8 mouse cellular contexts compared by ENCODE assay signal in the genomic region with DNA sequence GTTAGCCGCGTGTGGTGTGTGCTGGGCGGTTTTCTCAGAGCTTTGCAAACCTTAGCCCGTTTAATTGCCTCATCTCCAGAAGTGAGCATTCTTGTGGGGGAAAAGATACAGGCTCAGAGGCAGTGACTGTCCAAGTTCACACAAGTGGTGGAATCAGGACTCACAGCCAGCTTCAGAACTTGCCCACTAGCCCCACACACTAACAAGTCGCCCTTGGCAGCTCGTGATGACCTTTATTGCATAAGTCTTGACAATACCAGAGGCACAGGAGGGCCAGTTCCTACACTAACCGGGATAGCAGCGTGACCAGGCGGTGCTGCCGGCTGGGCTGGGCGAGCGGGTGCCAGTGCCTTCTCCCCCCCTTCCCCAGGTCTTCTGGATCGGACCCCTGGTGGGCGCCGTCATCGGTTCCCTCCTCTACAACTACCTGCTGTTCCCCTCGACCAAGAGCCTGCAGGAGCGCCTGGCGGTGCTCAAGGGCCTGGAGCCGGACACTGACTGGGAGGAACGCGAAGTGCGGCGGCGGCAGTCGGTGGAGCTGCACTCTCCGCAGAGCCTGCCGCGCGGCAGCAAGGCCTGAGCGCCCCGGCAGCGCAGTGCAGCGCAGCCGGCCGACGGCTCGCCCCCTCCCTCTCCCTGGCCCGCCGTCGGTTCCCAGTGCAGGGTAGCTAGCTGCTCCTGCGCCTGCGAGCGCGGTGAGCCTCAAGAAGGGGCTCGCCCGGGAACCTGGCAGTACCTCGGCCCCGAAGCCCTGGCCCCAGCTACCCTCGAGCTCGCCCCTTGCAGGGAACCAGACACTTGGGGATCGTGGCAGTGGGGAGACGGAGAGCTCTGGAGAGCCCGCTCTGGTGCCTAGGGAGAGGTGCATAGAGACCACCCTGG. TPM values are rescaled to one million over a fixed set of nuclear protein-coding genes. Genes with fewer than 3 reads are reported as not detected.
A peak's percentile ranks its signal among the peaks of the same experiment; 100 is the strongest.
DNase-seq lines count a peak whose midpoint lies in the region; ATAC-seq and TF ChIP-seq lines count a peak whose summit lies in the region.

No protein-coding gene starts in this region.

- peak; percentile 39 for DNase-seq in urinary bladder, adult 2 months (ENCODE audit: low spot score)
- DNase-seq in urinary bladder, postnatal 10 days (ENCODE audit: low spot score), result no peak
- DNase-seq in forebrain, embryonic 10.5 days (ENCODE audit: extremely low spot score, low spot score), result peak; percentile 53
- DNase-seq in liver, embryonic 11.5 days (ENCODE audit: low spot score), result peak; percentile 54
- no peak for DNase-seq in midbrain, postnatal 0 days (ENCODE audit: low spot score)
- no peak for DNase-seq in layer of hippocampus, adult 9-11 months
- DNase-seq in ovary, postnatal 10 days (ENCODE audit: low spot score), result no peak

- H3K27ac ChIP-seq in forebrain, embryonic 10.5 days, result peak overlapping the region; percentile 40
- no peak overlapping the region for H3K27ac ChIP-seq in hindbrain, embryonic 12.5 days
- H3K27ac ChIP-seq in liver, embryonic 11.5 days (ENCODE audit: low read depth, low read length), result no peak overlapping the region
- H3K27ac ChIP-seq in midbrain, postnatal 0 days (ENCODE audit: low read depth, low read length), result no peak overlapping the region

- ATAC-seq in hindbrain, embryonic 12.5 days (ENCODE audit: low FRiP score), result peak; percentile 51
- no peak for ATAC-seq in liver, embryonic 11.5 days (replicated peaks; ENCODE audit: low FRiP score)
- no peak for ATAC-seq in midbrain, postnatal 0 days (ENCODE audit: low FRiP score)

- peaks cover 27% of the 10 kb centered on the region for H3K4me1 ChIP-seq in forebrain, embryonic 10.5 days
- H3K4me1 ChIP-seq in hindbrain, embryonic 12.5 days, result peaks cover 18% of the 10 kb centered on the region
- H3K4me1 ChIP-seq in liver, embryonic 11.5 days (replicated peaks; ENCODE audit: control insufficient read depth, insufficient read depth, low read length), result peaks cover 5% of the 10 kb centered on the region; the same call in 1 of the 2 replicates
- H3K4me1 ChIP-seq in midbrain, postnatal 0 days (ENCODE audit: insufficient read depth, low read length), result no peaks in the 10 kb centered on the region; the same call in 1 of the 2 replicates

- no peak for TF ChIP-seq CTCF in midbrain, postnatal 0 days (IDR thresholded peaks at IDR 0.05)

- peak overlapping the region; percentile 39 for H3K9ac ChIP-seq in hindbrain, embryonic 12.5 days
- no peak overlapping the region; the same call in 1 of the 2 replicates for H3K9ac ChIP-seq in liver, embryonic 11.5 days (ENCODE audit: low read depth, low read length)
- H3K9ac ChIP-seq in midbrain, postnatal 0 days (replicated peaks; ENCODE audit: low read length, poor library complexity, severe bottlenecking), result 0 out of 2 replicates have a peak overlapping the region, but pooled peaks have one; percentile 36

- peaks cover 100% of the 10 kb centered on the region for H3K27me3 ChIP-seq in forebrain, embryonic 10.5 days (ENCODE audit: poor library complexity, severe bottlenecking)
- peaks cover 89% of the 10 kb centered on the region for H3K27me3 ChIP-seq in hindbrain, embryonic 12.5 days
- H3K27me3 ChIP-seq in liver, embryonic 11.5 days (replicated peaks; ENCODE audit: control insufficient read depth, insufficient read depth, low read length), result peaks cover 94% of the 10 kb centered on the region
- H3K27me3 ChIP-seq in midbrain, postnatal 0 days (ENCODE audit: insufficient read depth, low read length), result peaks cover 53% of the 10 kb centered on the region

- H3K36me3 ChIP-seq in forebrain, embryonic 10.5 days (replicated peaks), result no peaks in the 10 kb centered on the region
- H3K36me3 ChIP-seq in hindbrain, embryonic 12.5 days, result no peaks in the 10 kb centered on the region
- H3K36me3 ChIP-seq in liver, embryonic 11.5 days (ENCODE audit: control insufficient read depth, insufficient read depth, low read length), result no peaks in the 10 kb centered on the region
- H3K36me3 ChIP-seq in midbrain, postnatal 0 days (ENCODE audit: insufficient read depth, low read length), result no peaks in the 10 kb centered on the region

- H3K4me3 ChIP-seq in forebrain, embryonic 10.5 days, result peak overlapping the region; percentile 46
- peak overlapping the region; percentile 32 for H3K4me3 ChIP-seq in hindbrain, embryonic 12.5 days
- peak overlapping the region; percentile 23 for H3K4me3 ChIP-seq in liver, embryonic 11.5 days (ENCODE audit: low read depth, low read length)
- H3K4me3 ChIP-seq in midbrain, postnatal 0 days (ENCODE audit: low read depth, low read length), result peak overlapping the region; percentile 15; the same call in 1 of the 2 replicates

- H3K4me2 ChIP-seq in hindbrain, embryonic 12.5 days (replicated peaks), result peak overlapping the region; percentile 59
- H3K4me2 ChIP-seq in liver, embryonic 11.5 days, result peak overlapping the region; percentile 53
- H3K4me2 ChIP-seq in midbrain, postnatal 0 days (ENCODE audit: low read depth, low read length, poor library complexity, severe bottlenecking), result peak overlapping the region; percentile 43

- no peaks in the 10 kb centered on the region for H3K9me3 ChIP-seq in forebrain, embryonic 10.5 days
- H3K9me3 ChIP-seq in hindbrain, embryonic 12.5 days (replicated peaks), result no peaks in the 10 kb centered on the region
- no peaks in the 10 kb centered on the region for H3K9me3 ChIP-seq in liver, embryonic 11.5 days (ENCODE audit: control insufficient read depth, low read length)
- H3K9me3 ChIP-seq in midbrain, postnatal 0 days (ENCODE audit: low read length), result no peaks in the 10 kb centered on the region

- WGBS in forebrain, embryonic 10.5 days, result 2% methylated on average over 54 of the region's 54 CpGs
- WGBS in hindbrain, embryonic 12.5 days, result 2% methylated on average over 53 of the region's 54 CpGs
- 4% methylated on average over 53 of the region's 54 CpGs for WGBS in liver, embryonic 11.5 days
- 3% methylated on average over 53 of the region's 54 CpGs for WGBS in midbrain, postnatal 0 days

RNA-seq across cellular contexts. Expression of gene Aqp2, which starts 4.8 kb away (rescaled TPM):
- polyA plus RNA-seq in urinary bladder, adult 2 months (2012; rRNA removed), result not detected in 2 replicates
- polyA plus RNA-seq in forebrain, embryonic 10.5 days (2016; fragmentation: Nextera tagmentation; extraction: Ambion mirVana), result not detected in 2 replicates
- not detected in 2 replicates for polyA plus RNA-seq in hindbrain, embryonic 12.5 days (2016; fragmentation: Nextera tagmentation; extraction: Ambion mirVana)
- polyA plus RNA-seq in liver, embryonic 11.5 days (2014; fragmentation: Nextera tagmentation; extraction: Ambion mirVana), result not detected in 2 replicates
- not detected in 2 replicates for total RNA-seq in midbrain, postnatal 0 days (2014; rRNA removed)
- polyA plus RNA-seq in midbrain, postnatal 0 days (2015; fragmentation: Nextera tagmentation; extraction: Ambion mirVana), result not detected in 2 replicates

RNA-seq across cellular contexts. Expression of gene Aqp5, which starts 6.9 kb away (rescaled TPM):
- polyA plus RNA-seq in urinary bladder, adult 2 months (2012; rRNA removed), result 0.86 and 1.3 TPM in 2 replicates
- not detected in 2 replicates for polyA plus RNA-seq in forebrain, embryonic 10.5 days (2016; fragmentation: Nextera tagmentation; extraction: Ambion mirVana)
- polyA plus RNA-seq in hindbrain, embryonic 12.5 days (2016; fragmentation: Nextera tagmentation; extraction: Ambion mirVana), result 2.4 and 2.7 TPM in 2 replicates
- 1.2 and 1.9 TPM in 2 replicates for polyA plus RNA-seq in liver, embryonic 11.5 days (2014; fragmentation: Nextera tagmentation; extraction: Ambion mirVana)
- 2.4 and 3.2 TPM in 2 replicates for total RNA-seq in midbrain, postnatal 0 days (2014; rRNA removed)
- 1.0 and 1.4 TPM in 2 replicates for polyA plus RNA-seq in midbrain, postnatal 0 days (2015; fragmentation: Nextera tagmentation; extraction: Ambion mirVana)

RNA-seq across cellular contexts. Expression of gene Aqp6, which starts 17.5 kb away (rescaled TPM):
- polyA plus RNA-seq in urinary bladder, adult 2 months (2012; rRNA removed), result 0.03 and 0.07 TPM in 2 replicates
- polyA plus RNA-seq in forebrain, embryonic 10.5 days (2016; fragmentation: Nextera tagmentation; extraction: Ambion mirVana), result not detected in 2 replicates
- polyA plus RNA-seq in hindbrain, embryonic 12.5 days (2016; fragmentation: Nextera tagmentation; extraction: Ambion mirVana), result 1.3 and 2.8 TPM in 2 replicates
- polyA plus RNA-seq in liver, embryonic 11.5 days (2014; fragmentation: Nextera tagmentation; extraction: Ambion mirVana), result not detected in 2 replicates
- total RNA-seq in midbrain, postnatal 0 days (2014; rRNA removed), result 1.7 TPM in 1 of 2 replicates, not detected in the other
- polyA plus RNA-seq in midbrain, postnatal 0 days (2015; fragmentation: Nextera tagmentation; extraction: Ambion mirVana), result 0.23 and 0.28 TPM in 2 replicates

RNA-seq across cellular contexts. Expression of gene Faim2, which starts 55.7 kb away (rescaled TPM):
- polyA plus RNA-seq in urinary bladder, adult 2 months (2012; rRNA removed), result 0.22 and 0.57 TPM in 2 replicates
- 0.32 and 0.44 TPM in 2 replicates for polyA plus RNA-seq in forebrain, embryonic 10.5 days (2016; fragmentation: Nextera tagmentation; extraction: Ambion mirVana)
- 2.9 and 5.5 TPM in 2 replicates for polyA plus RNA-seq in hindbrain, embryonic 12.5 days (2016; fragmentation: Nextera tagmentation; extraction: Ambion mirVana)
- polyA plus RNA-seq in liver, embryonic 11.5 days (2014; fragmentation: Nextera tagmentation; extraction: Ambion mirVana), result 0.19 and 0.22 TPM in 2 replicates
- 42.0 and 42.1 TPM in 2 replicates for total RNA-seq in midbrain, postnatal 0 days (2014; rRNA removed)
- 72.0 and 82.5 TPM in 2 replicates for polyA plus RNA-seq in midbrain, postnatal 0 days (2015; fragmentation: Nextera tagmentation; extraction: Ambion mirVana)

Comparison
In these comparisons a context has a peak if more than half of its experiments do, and no peak if none do; other contexts are left out.
1. DNase-seq: peak in urinary bladder, adult 2 months (single experiment), forebrain, embryonic 10.5 days (single experiment) and liver, embryonic 11.5 days (single experiment); none in urinary bladder, postnatal 10 days (single experiment), midbrain, postnatal 0 days (single experiment), layer of hippocampus, adult 9-11 months (single experiment) and ovary, postnatal 10 days (single experiment).
2. Peak in every context shown above with its lines, with median percentiles within 50 percentile points of each other: H3K4me3 ChIP-seq and H3K4me2 ChIP-seq.